Mouse (Mus musculus): ENCODE results near the gene Atp1b3. TPM values are rescaled to one million over a fixed set of nuclear protein-coding genes. Genes with fewer than 3 reads are reported as not detected.
A peak's percentile ranks its signal among the peaks of the same experiment; 100 is the strongest.

Gene Atp1b3
- polyA plus RNA-seq, 1 experiment from 2014 or later = 368 TPM

DNA sequence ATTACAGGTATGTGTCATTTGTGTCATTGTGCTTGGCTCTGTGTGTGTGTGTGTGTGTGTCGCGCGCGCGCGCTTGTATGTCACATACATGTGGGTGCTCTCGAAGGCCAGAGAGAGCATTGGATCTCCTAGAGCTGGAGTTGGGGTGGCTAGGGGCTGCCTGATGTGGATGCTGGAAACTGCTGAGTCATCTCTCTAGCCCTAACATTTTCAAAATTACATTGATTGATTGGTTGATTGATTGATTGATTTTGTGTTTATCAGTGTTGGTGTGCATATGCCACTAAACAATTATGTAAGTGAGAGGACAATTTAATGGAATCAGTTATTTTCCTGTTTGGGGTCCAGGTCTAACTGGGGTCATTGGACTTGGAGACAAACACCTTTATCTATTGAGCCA, 72.1 kb downstream of the Atp1b3 start:
- ATAC-seq = no peak
- in situ Hi-C loops (cut with MboI; ENCODE audit: low pct_unique_long_range_greater_than_20kb) = loop anchor here (25.0 kb wide), 1 partner anchor 520 kb away; no protein-coding TSS in a partner anchor
- ChIA-PET POLR2A (no interaction called here), CTCF (interaction anchor here (1.6 kb wide), 1 partner anchor 23 kb away, joined by 4 read pairs; no protein-coding TSS in a partner anchor)
- DNase-seq (ENCODE audit: low read depth, low spot score) = no peak
- H3K27me3 ChIP-seq = no peaks in the 10 kb centered on the region
- no peak for TF ChIP-seq CTCF (IDR thresholded peaks at IDR 0.05)

DNA sequence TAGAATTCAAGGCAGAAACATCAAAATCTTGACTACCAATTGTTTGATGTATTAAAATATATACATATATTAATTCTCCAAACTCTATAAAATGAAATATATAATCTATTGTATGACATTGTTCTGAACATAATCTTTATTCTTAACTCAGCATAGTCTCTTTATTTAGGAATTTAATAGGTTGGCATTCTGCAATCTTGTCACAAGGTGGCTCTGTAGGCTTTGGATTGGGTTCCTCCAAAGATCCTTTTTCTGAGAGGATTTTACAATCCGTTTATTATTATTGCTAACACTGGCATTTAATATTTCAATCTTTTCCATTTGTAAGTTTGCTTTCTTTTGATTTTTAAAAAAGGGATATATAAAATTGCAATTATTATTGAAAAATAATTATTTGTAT, 79.3 kb downstream of the Atp1b3 start:
- in situ Hi-C loops (cut with MboI; ENCODE audit: low pct_unique_long_range_greater_than_20kb) = loop anchor here (10.0 to 25.0 kb wide), 3 partner anchors 210 to 527 kb away; no protein-coding TSS in a partner anchor
- H3K27me3 ChIP-seq = no peaks in the 10 kb centered on the region
- ChIA-PET CTCF (interaction anchor here (1.3 kb wide), 1 partner anchor 252 kb away, joined by 3 read pairs; no protein-coding TSS in a partner anchor), POLR2A (interaction anchor here (0.6 kb wide), 1 partner anchor 538 kb away, joined by 3 read pairs; no protein-coding TSS in a partner anchor)
- ATAC-seq (no peak), DNase-seq (ENCODE audit: low read depth, low spot score) (no peak)
- TF ChIP-seq CTCF (IDR thresholded peaks at IDR 0.05) = peak; percentile 47

Other genes with a start within 250 kb of the Atp1b3 start
- 1.9 TPM for gene Gk5, start 245.1 kb downstream of the Atp1b3 start, polyA plus RNA-seq (2021)
- 24.2 TPM for gene Tfdp2, start 168.2 kb downstream of the Atp1b3 start, polyA plus RNA-seq (2021)
- gene Rnf7, start 114.2 kb upstream of the Atp1b3 start, polyA plus RNA-seq (2021) = 152 TPM
- not detected for gene Gm28729, start 160.8 kb upstream of the Atp1b3 start, polyA plus RNA-seq (2021)

Measured in Patski (cell line).